Mouse (Mus musculus): Measurements from ENCODE around the gene Abcc4.

Abcc4 gene

DNA sequence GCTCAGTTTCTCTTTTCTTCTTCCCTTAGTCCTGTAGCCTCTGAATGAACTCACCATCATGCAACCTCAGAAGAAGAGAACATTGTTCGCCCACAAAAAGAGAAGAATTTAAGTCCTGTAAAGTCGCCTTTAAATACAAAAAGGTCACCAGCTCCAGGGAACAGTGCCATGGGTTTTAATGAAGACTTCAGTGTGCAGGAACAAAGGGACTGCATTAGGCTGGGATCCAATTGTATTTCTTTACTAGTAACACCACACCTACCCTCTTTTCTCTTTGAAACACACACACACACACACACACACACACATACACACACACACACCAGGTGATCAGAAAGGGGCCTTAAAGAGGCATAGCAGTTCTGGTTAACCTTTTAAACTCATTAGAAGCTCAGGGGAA is 195.2 kb downstream of the Abcc4 start:
- DNase-seq (ENCODE audit: extremely low spot score, low read depth, low spot score), result no peak

DNA sequence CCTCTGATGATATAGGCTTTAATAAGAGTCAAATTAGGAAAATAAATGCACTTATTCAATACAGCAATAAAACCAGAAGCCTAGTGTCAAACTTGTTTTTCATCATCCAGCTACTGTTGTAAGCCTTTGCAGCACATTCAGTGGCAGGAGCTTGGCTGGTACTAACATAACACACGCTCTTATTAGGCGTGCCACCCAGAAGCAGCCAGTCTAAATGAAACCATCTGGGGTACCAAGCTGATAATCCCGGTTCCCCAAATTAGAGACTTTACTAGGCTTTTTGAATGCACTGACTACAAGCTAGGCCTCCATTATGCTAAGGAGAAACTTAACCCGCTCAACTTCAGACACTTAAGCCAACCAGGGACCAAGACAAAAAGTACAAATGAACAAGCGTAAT is 195.8 kb downstream of the Abcc4 start:
- DNase-seq (ENCODE audit: extremely low spot score, low read depth, low spot score), result peak; percentile 72

DNA sequence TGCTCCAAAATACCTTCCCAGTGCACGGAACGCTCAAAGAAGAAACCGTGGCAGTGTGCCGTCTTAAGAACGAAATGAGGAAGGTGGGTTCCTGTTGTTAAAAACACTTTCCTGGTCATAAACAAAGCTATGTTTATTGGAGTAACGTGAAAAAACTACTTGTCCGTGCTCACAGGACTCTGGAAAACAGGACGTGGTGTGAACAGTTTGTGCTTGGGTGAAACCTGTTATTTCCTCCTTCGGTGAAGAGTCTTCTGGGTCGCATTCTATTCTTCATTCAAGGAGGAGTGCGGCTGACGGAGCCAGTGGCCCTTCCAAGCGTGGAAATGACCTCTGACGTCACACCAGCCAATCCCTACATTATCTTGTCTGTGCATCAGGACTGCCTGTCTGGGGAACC is 198.2 kb downstream of the Abcc4 start:
- DNase-seq (ENCODE audit: extremely low spot score, low read depth, low spot score), result no peak

DNA sequence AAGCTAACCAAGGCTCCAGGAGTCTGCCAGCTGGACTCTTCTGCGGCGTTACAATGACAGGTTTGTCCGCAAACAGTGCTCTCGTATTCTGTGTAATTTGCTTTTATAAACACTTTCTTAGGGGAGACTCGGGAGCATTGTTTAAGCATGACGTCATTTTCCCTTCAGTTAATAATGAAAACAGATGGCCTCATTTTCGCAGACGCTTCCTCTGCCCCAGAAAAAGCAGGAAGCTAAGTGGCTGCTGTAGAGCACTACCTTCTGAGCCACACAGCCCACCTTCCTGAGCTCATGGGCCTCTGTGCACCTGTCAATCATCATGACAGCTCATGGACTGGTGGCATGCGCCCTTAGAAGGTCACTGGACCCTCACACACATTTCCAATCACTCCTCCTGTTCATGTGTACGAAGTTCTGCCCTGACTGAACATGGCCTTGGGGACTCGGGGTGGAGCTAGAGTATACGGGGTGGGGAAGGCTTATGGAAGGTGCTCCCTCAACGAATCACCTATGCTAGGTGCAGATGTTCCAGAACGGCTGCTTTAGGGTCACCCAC is 199.3 kb downstream of the Abcc4 start:
- DNase-seq (ENCODE audit: extremely low spot score, low read depth, low spot score), result peak; percentile 63

DNA sequence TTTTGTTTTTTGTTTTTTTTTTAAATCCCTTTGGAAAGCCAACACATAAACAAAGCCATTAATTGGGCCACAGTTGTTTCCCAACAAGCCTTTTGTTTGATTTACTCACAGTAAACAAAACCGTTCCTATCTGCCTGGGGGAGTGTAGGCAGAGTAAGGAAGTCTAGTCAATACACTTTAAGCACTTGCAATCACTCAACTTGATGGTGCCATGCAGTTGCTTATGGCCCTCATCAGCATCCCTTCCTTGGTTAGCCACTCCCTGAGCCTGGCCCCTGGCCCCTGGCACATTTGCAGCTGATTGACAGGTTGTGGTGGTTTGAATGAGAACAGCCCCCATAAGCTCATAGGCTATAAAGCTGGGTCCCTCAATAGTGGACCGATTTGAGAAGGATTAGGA is 209.3 kb downstream of the Abcc4 start:
- no peak for DNase-seq (ENCODE audit: extremely low spot score, low read depth, low spot score)

DNA sequence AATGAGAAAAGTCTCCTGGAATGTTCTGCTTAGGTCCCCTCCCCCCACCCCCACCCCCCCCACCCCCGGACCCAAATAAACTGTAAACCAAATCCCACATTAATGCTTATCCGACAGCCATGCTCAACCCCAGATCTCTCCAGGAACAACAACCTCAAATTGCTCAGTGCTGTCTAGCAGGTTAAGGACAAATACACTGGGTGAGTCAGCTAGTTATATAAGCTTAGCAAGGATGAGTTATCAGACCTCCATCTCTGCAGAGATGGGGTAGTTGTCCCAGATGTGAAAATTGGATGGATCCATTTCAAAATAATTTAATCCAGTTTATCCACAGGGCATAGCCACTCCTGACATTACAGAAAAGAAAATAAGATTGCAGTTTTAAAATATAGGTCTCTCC is 210.6 kb downstream of the Abcc4 start:
- no peak for DNase-seq (ENCODE audit: extremely low spot score, low read depth, low spot score)

DNA sequence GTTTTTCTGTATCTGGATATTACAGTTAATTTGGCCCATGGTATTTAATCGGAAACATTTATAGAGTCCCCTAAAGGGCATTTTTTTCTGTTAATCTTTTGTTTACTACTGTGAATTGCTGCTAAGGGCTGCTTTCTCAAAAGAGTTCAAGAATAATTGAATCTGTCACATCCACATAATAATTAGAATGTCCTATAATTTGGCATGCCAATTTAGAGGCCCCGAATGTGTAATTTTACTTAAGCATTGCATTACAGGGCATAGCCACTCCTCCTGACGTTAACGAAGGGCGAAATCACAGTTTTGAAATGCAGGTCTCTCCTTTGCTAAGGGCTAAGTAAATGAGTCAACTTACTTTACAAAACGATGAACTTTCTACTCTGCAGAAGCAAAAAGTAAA is 214.3 kb downstream of the Abcc4 start:
- DNase-seq (ENCODE audit: extremely low spot score, low read depth, low spot score), result no peak

DNA sequence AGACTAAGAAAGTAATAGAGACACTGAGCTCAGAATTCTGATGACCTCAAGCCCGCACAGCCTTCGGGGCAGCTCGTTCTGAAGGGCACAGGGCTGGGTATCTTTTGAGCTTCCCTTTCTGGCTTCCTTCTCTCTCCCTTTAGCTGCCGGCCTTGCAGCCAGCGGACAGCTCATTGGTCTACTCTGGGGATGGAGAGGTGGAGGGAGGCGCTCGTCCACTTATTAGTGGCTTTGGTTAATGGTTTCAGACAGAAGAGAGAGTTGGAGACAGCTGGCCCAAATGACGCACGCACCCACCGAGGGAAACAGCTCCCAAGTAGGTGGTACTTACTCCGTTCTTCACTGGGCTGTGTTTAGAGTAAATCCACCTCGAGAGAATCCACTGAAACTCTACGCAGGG is 214.7 kb downstream of the Abcc4 start:
- no peak for DNase-seq (ENCODE audit: extremely low spot score, low read depth, low spot score)

DNA sequence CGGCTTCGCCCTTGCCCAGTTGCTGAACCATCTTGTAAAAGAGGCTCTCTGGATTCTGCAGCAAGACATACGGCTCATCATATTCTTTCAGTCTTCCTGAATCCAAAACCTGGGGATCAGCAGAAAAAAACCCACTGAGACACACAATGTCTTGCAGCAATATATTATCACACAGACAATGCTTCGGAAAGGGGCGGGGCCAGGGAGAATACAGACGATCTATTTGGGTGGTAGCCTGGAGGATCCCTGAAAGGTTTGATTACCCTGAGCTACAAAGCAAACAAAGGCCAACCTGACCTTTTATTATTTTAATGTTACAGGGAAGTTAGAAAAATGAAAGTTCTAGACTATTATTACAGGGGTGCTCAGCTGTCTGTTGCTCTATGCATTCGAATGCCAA is 215.5 kb downstream of the Abcc4 start:
- no peak for DNase-seq (ENCODE audit: extremely low spot score, low read depth, low spot score)

DNA sequence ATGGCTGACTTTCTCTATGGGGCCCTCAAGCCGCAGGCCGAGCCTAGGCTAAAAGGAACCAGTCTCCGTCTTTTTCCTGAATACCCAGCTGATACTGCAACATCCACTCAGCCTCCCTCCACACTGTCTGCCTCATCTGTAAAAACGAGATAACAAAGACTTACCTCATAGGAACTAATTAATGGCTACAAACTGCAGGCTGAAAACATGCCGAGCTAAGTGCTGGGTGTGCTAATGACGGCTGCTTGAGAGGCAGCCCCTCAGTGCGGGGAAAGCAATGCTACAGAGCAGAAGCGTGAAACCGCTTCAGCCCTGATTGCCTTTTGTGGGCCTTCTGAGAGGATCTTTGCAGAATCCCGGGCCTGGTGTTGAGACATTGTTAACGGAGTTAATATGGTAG is 219.7 kb downstream of the Abcc4 start:
- no peak for DNase-seq (ENCODE audit: extremely low spot score, low read depth, low spot score)

DNA sequence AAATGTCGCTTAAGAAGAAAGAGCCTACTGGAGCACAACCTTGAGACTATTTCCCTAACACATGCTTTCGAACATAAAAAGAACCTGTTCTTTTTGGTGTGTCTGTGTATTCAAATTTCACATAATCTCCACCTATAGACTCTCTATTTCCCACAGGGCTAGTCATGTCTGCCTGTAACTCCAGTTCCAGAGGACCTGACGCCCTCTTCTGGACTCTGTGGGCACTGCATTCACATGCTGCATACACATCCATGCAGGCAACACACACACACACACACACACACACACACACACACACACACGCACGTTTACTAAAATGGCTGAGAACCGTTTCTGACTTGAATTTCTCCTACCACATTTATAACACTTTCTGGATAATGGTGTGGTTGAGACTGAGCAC is 220.4 kb downstream of the Abcc4 start:
- no peak for DNase-seq (ENCODE audit: extremely low spot score, low read depth, low spot score)

DNA sequence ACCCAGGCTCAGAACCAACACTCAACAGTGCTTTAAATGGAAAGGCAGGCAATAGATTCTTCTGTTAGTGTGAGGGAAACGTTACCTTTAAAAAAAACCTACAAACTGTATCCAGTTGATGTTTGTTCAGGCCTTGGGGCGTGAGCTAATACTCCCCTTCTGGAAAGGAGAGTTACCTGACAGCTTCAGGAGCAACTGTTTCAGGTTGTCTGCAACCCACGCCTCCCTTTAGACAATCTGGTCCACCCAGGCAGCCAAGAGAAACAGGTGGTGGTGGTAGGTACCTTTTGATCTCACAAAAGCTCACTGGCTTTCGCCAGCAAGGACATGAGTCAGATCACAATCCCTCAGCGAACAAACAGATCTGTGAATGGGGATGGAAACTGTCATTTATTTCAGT is 223.7 kb downstream of the Abcc4 start:
- no peak for DNase-seq (ENCODE audit: extremely low spot score, low read depth, low spot score)

DNA sequence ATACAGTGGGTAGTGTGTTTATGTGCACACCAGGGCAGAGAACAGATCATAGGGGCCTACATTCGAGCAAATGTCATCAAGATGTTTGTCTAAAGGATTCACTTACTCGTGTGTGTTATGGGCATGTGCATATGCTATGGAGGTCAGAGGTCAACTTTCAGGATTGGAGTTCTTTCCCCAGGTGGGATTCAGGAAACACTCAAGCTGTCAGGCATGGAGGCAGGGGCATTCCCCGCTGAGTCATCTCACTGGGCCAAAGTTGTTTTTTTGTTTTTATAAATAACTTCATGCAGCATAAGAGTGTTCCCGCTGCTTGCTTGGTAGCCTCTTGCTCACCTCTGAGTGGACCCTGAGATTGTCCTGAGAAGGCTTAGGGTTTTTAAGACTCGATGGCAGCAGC is 224.2 kb downstream of the Abcc4 start:
- DNase-seq (ENCODE audit: extremely low spot score, low read depth, low spot score), result no peak

DNA sequence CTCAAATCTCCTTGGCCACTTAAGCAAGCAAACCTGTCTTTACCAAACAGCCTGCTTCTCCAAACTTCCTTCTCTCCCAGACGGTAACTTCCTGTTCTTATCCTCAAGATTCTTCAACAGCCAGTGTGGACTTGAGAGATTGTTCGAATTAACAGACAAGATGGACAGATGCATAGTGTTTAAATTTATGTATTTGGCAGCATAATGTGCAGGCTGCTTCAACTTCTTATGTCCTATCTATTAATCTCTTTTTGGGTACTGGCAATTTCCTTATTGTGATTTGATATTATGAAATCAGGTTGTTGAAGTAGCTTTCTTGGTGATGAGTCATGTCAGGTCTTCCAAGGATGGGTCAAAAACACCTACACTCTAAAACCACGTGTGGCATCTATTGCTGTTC is 229.7 kb downstream of the Abcc4 start:
- no peak for DNase-seq (ENCODE audit: extremely low spot score, low read depth, low spot score)

DNA sequence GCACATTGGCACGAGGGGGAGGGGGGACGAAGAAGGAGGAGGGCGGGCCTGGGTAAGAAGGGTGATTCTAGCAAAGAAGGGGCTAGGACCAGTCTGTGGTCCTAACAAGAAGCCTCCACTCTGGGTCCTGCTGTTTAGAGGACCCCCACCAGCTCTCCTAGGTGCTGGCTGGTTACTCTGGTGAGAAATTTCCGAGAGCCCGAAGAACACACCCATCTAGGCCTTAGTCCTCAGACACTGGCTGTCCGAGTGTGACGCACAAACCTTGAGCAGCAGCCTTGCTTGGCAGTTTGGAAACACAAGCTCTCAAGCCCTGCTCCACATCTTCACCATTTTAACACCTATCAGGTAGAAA is 230.9 kb downstream of the Abcc4 start:
- no peak for DNase-seq (ENCODE audit: extremely low spot score, low read depth, low spot score)

DNA sequence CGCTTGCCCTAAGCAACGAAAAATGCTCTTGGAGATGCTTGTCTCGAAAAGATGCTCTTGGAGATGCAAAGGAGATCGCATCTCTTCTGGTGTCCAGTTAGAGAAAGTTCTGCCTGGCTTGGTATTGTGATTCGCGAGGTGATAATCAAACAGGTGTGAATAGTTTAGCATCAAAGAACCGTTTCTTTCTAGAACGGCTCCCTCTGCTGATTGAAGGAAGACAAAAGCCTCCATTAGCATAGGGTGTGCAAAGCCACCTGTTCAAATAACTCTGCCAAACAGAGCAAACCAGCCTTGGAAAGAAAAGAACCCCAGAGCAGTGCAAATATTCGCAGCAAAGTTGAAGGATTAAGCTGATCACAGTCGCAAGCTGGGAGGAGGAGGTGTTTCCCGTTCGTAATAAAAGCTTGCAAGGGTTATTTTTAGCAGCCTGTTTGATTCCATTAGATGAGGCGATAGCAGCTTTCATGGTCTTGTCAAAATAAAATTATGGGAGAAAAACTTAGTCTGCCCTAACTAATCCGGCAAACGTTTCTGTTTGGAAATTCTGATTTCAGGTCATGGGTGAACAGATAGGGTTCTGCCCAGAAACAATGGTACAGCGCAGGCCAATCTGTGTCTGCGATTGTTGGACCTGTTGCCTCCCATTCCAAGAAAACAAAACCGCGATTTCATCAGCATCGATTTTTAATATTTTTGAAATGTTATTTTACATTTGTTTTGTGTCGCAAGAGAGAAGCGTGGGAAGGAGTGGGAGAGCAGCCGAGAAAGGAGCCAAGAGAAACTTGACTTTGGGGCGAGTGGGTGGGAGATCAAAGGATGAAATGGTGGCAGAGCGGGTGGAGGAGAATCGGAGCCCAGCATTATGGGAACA is 231.6 kb downstream of the Abcc4 start:
- DNase-seq (ENCODE audit: extremely low spot score, low read depth, low spot score), result peak; percentile 35

DNA sequence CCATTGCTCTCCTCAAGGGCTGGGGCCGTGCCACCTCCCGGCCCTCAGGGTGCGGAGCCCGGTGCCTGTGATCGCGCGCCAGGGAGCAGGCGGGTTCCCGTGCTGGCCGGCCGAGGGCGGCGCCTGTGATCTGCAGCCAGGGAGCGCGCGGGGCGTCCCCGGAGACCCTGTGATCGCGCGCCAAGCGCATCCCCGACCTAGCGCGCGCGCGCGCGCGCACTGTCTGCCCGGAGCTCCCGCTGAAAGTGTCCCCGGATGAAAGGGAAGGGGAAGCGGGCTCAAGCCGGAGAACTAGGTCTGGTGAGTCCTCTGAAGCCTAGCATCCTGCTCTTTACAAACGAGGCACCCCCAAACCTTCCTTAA is 232.2 kb downstream of the Abcc4 start:
- DNase-seq (ENCODE audit: extremely low spot score, low read depth, low spot score), result no peak

DNA sequence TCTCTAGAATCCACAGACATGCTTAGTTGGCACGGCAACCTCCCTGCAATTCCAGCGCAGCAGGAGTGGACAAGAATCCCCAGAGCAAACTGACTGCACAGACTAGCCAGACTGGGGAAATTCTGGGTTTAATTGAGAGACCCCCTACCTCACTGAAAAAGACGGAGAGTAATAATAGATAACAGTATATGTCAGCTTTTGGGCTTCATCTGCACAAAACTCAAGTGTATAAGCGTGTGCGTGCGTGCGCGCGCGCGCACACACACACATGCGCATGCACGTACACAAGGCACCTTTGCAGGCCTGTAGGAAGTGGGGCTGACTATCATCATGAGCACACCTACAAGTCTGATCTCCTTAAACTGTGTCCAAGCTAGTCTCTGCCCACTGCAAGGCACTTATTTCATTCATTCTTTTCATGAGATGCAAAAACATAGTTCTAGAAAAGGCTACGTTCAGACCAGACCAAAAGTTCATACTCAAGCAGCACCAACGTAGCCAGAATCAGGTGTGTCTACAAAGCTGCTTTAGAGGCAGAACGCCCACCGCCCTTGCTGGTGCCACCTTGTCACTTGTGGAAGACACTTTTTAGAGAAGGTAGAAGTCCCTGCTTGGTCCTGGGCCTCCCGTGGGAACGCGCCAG is 232.7 kb downstream of the Abcc4 start:
- no peak for DNase-seq (ENCODE audit: extremely low spot score, low read depth, low spot score)

DNA sequence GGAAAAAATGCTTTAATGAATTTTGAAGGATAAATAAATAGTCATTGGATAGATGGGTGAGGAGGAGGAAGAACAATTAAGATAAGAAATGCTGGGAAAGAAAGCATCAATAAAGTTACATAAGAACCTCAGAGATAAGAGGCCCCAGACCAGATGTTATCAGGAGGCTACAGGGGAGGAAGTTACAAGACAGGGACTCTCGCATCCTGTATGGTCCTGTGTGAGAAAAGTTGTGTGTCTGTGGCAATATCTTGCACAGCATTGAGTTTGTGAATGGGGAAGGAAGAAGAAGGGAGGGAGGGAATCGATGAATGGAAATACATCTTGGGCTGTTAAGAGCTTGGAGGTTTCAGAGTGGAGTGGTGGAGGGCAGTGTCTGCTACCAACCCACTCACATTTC is 240.7 kb downstream of the Abcc4 start:
- DNase-seq (ENCODE audit: extremely low spot score, low read depth, low spot score), result no peak

DNA sequence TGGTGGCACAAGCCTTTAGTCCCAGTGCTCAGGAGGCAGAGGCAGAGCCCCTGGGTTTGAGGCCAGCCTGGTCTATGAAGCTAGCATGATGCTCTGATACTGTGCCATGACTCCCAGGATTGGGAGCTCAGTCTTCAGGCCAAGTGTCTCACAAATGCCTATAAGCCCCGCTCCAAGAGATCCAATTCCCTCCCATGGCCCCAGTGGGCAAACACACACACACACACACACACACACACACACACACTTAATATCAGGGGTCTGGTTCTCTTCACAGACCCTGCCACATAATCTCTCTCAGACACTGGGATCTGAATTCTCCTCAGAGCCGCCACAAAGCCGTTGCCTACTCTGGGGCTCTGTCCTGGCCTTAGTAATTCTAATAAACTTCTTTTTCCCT is 241.6 kb downstream of the Abcc4 start:
- DNase-seq (ENCODE audit: extremely low spot score, low read depth, low spot score), result no peak

DNA sequence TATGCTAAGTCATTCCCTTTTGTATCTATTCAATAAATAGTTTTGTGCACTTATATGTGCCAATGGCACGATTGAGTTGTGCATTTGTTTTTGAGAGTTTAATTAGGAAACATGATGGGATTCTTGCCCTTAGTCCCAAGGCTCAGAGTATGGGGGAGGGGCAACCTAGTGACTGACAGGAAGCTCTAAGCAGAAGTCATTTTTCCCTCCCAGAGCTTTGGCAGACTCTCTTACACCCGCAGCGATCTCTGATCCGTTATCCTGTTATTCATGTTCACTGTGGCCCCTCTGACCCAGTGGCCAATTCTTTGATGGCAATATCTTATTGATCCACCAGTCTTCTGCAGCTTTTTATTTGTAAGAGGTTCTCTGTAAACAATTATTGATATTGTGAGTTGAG is 253.4 kb downstream of the Abcc4 start:
- no peak for DNase-seq (ENCODE audit: extremely low spot score, low read depth, low spot score)

DNA sequence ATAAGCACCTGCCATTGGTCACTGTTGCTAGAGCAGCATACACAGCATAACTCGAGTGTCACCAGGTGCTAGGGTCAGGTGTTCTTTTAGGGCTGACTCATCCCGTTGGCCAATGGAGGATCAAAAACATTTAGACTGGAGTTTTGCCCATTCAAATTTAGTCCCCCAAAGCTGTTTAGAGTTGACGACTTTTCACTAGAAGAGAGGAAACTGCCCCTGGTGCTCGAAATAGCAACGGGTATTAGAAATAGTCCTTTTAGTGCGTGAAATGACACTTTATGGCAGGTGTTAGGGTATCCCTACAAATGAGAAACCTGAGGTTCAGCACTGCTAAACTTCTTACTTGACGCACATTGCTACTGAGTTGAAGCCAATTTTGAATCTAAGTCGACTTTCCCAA is 265.9 kb downstream of the Abcc4 start:
- no peak for DNase-seq (ENCODE audit: extremely low spot score, low read depth, low spot score)
